Mouse (Mus musculus): Measurements from ENCODE around the gene Cpne9.
A peak's percentile ranks its signal among the peaks of the same experiment; 100 is the strongest.

The Cpne9 gene

DNA sequence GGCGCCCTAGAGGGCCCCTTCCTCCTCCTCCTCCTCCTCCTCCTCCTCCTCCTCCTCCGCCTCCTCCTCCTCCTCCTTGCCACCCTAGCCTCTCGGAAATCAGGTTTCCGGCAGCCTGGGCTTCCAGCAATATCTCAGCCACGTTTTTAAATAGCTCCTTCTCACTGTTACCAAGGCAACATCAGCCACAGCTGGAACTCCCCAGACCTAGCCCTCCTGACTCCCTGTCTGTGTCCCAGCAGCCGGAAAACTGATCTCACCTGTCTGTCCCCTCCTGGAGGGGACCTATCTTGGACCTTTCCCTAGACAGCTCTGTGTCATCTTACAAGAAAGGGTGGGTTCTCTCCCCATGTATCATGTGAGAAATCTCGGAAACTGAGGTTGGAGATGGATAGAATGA is 60.2 kb downstream of the Cpne9 start:
- DNase-seq (ENCODE audit: low spot score in 2 of 2), result no peak

DNA sequence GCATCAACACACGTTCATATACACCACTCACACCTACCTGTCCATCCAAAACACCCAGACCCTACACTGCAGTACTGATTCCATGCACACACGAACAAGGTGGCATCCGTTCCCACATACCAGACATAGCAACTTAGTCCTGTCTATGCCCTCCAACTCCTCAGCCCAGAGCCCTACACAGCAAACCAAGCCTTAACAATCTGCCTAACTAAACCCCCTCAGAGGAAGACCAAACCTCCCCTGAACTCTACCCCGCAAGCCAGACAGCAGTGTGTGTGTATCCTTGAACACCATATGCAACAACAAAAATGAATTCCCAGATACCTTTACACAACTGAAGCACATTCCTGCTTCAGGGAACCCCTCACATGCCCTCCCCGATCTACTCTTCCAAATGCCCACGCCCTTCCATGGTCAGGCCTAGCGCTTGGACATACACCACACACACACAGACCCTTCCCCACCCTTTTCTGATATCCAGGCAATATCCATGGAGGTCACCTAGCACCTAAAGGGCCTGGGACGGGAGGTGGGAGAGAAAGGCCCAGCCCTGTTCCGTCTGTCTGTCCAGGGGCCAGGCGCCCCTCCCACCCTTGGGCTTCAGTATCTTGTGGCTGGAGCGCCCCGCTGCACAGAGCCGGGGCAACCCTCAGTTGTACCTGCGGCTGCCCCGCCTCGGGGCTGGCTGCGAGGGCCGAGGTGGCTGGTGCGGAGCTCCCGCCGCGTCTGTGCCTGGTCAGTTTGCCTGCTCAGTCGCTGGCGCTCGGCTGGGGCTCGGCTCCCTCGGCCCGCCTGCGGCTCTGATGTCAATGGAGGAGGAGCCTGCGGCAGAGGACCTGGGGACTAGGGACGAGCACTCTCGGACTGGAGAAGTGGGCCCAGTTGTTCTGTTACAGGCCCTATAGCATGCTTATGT is 61.3 kb downstream of the Cpne9 start, which contains the start of gene Camk1:
Gene Camk1, minus strand, starts transcription at position 808 of the 916 bp plus-strand sequence.
- peak in 1 of 2 experiments; percentile 77 for DNase-seq (ENCODE audit: low spot score in 2 of 2)

DNA sequence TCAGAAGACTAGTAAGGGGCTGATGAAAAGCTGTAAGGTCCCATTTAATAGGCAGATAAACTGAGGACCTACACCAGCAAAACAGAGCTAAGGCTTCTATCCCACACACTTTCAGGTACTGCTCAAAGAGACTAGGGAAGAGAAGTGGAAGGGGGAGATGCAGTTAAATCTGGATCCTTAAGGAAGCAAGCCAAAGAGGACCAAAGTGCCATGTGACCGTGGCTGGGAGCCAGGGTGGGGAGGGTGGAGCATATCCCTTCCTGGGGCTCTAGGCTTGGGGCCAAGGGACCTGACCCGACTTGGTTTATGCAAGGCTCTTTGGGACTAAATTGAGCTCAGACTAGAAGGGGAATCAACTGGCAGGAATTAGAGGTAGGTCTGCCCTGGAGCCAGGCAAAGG is 62.2 kb downstream of the Cpne9 start:
- peak in 1 of 2 experiments; percentile 37 for DNase-seq (ENCODE audit: low spot score in 2 of 2)

DNA sequence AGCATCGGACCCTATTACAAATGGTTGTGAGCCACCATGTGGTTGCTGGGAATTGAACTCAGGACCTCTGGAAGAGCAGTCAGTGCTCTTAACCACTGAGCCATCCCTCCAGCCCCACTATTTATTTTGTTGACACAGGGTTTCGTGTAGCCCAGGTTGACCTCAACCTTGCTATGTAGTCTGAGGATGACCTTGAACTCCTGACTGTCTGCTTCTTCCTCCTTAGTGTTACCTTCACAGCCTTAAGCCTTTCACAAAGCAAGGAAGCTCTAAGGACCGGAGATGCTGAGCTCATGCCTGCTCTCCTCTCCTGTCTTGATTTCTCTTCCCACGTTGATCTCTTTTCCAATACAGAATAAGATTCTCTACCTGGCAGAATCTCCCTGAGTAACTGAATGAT is 64.8 kb downstream of the Cpne9 start:
- DNase-seq (ENCODE audit: low spot score in 2 of 2), result no peak

DNA sequence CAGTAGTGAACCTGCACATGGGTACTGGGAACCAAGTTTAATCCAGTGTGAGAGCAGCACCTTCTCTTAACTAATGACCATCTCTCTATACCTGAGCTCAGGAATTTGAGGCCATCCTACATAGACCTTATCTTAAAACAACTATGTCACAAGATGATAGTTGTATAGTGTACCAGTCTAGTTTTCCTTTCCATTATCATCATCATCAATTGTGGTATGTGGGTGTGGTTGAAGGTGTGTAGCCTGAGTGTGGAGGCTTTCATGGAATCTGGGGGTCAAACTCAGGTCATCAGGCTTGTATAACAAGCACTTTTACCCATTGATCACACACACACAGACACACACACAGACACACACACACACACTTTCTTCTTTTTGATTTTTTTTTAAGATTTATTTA is 68.4 kb downstream of the Cpne9 start:
- DNase-seq (ENCODE audit: low spot score in 2 of 2), result no peak

DNA sequence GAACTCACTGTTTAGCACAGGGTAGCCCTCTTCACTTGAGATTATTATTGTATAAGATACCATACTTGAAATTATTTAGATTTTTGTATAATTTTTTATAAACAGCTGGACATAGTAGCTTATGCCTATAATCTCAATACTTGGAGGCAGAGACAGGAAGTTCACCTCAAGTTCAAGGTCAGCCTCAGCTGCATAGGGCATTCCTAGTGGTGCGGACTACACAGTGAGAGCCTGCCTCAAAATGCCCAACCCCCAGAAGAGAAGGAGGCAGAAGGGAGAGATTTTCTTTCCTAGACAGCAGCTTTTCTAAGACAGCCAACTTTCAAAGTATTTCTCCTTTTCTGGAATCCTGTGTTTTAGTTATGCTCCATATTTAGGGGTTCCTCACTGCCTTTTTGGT is 69.1 kb downstream of the Cpne9 start:
- DNase-seq (ENCODE audit: low spot score in 2 of 2), result no peak

DNA sequence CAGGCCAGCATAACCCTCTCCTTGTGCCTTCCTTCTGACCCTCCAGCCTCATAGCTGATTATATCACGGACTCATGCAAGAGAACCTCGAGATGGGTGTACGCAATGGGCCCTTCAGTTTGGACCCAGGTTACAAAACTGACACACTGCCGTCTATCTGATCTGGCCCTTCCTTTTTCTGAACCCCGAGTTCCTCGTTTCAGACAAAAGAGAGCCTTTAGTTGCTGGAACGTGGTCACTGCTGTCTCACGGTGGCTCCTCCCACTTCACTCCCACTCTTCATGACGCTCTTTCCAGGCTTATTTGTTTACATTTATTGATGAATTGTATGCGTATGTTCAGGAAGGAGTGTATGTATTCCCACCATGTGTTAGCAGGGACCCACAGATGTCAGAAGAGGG is 69.5 kb downstream of the Cpne9 start:
- DNase-seq (ENCODE audit: low spot score in 2 of 2), result no peak

DNA sequence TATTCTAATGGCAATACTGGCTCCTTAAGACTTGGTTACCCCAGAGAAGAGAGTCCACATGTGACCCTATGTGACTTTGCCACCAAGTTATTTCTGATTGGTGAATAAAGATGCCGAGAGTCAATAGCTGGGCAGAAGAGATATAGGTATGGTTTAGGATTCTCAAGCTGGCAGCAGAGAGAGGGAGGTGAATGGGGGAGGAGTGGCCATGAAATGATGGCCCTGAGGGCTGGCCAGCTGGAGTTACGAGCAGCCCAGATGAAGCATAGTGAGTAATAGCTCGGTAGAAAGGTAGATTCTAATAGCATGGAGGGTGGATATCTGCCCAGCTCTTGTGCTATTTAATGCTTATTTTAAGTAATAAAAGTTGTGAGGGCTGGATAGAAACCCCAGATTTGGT is 70.7 kb downstream of the Cpne9 start:
- DNase-seq (ENCODE audit: low spot score in 2 of 2), result no peak

DNA sequence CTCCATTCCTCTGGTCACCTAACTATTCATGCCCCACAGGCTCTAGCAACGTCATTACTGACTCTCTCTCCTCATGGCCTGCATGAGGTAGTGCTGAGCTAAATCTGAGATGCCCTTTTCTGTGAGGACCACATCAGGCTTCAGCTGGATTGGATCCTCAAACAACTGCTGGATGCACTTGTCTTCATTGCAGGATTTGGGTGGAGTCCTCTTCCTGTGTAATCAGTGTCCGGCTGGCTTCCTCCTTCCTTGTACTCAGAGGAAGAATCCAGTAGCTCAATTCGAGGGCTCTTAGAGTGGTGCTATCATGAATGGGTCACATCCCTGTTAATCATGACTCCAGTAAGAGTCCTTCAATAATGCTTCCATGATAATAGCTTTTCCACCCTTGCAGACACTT is 71.6 kb downstream of the Cpne9 start:
- DNase-seq (ENCODE audit: low spot score in 2 of 2), result no peak

Data from frontal cortex, postnatal 10 days (tissue).